Mouse (Mus musculus) kidney, embryonic 15.5 days (tissue): Measurements from ENCODE around the gene Gldn. TPM values are rescaled to one million over a fixed set of nuclear protein-coding genes. Genes with fewer than 3 reads are reported as not detected.
A peak's percentile ranks its signal among the peaks of the same experiment; 100 is the strongest.

ENCODE experiments used
- ATAC-seq: fragments of 200-750 bp; cut with Nextera tagmentation; replicated peaks from 2 replicates; pipeline ENCODE4 v1.8.0; 2017; ENCODE audit warnings: moderate TSS enrichment; ENCODE audit not compliant: low FRiP score
- H3K27ac ChIP-seq: fragments of 300-500 bp; sonication (generic); 2 replicates; pipeline ENCODE4 v1.5.1; 2015; ENCODE audit warnings: mild to moderate bottlenecking, inconsistent platforms
- H3K27me3 ChIP-seq: fragments of 300-500 bp; sonication (generic); 2 replicates; pipeline ENCODE4 v1.6.1; 2015; ENCODE audit warnings: inconsistent platforms
- H3K36me3 ChIP-seq: fragments of 300-500 bp; sonication (generic); 2 replicates; pipeline ENCODE4 v1.6.1; 2015; ENCODE audit warnings: inconsistent platforms
- H3K4me1 ChIP-seq: fragments of 300-500 bp; sonication (generic); 2 replicates; pipeline ENCODE4 v1.6.1; 2015; ENCODE audit warnings: inconsistent platforms
- H3K4me2 ChIP-seq: fragments of 300-500 bp; sonication (generic); 2 replicates; pipeline ENCODE4 v1.6.1; 2015; ENCODE audit warnings: moderate library complexity, mild to moderate bottlenecking, inconsistent platforms
- H3K4me3 ChIP-seq: fragments of 300-500 bp; sonication (generic); replicated peaks from 2 replicates; pipeline ENCODE4 v1.5.1; 2015; ENCODE audit warnings: mild to moderate bottlenecking, inconsistent platforms
- H3K9ac ChIP-seq: fragments of 300-500 bp; sonication (generic); 2 replicates; pipeline ENCODE4 v1.6.1; 2015; ENCODE audit warnings: mild to moderate bottlenecking, inconsistent platforms
- H3K9me3 ChIP-seq: fragments of 300-500 bp; sonication (generic); replicated peaks from 2 replicates; pipeline ENCODE4 v1.6.1; 2016; ENCODE audit warnings: inconsistent platforms
- WGBS: fragments of 180-500 bp; shearing (Covaris S2); methylation state at CpG from one replicate; pipeline ENCODE4 v1.1.7; 2015; ENCODE audit warnings: mixed read lengths; 5-methylcytosine and 5-hydroxymethylcytosine counted together
- polyA plus RNA-seq: library from polyadenylated mRNA; unstranded; fragments of >200 nt; fragmentation: Nextera tagmentation; extraction: Ambion mirVana; gene quantifications from 2 replicates; pipeline ENCODE4 v1.2.1, GENCODE M21; 2015

The Gldn gene
- polyA plus RNA-seq, 1 experiment from 2014 or later = 4.4 TPM

DNA sequence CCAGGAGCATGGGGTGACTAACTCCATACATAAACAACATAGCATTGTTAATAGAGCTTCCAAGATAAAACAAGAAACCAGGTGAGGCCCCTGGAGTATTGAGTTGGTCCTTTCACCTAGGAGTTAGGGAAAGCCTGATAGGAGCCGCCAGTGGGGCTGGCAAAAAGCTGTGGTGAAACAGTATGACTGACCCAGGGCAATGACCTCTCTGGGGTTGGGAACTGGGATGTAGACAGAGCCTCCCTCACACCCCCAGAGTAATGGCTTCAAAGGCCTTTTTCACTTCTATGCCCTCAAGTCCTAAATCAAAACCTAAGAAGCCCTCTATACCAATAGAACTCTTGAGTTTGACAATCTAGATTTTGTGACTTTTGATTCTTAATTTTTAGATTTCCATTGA, 21.9 kb downstream of the Gldn start:
- Histone ChIP-seq H3K4me2 (no peak overlapping the region), H3K27me3 (no peaks in the 10 kb centered on the region), H3K4me1 (0 out of 2 replicates have a peak, but pooled peaks cover 2% of the 10 kb centered on the region), H3K27ac (no peak overlapping the region), H3K36me3 (no peaks in the 10 kb centered on the region), H3K9ac (no peak overlapping the region), H3K9me3 (no peaks in the 10 kb centered on the region), H3K4me3 (no peak overlapping the region)
- ATAC-seq = no peak
- 26% methylated on average over 1 of the region's 1 CpGs for WGBS

DNA sequence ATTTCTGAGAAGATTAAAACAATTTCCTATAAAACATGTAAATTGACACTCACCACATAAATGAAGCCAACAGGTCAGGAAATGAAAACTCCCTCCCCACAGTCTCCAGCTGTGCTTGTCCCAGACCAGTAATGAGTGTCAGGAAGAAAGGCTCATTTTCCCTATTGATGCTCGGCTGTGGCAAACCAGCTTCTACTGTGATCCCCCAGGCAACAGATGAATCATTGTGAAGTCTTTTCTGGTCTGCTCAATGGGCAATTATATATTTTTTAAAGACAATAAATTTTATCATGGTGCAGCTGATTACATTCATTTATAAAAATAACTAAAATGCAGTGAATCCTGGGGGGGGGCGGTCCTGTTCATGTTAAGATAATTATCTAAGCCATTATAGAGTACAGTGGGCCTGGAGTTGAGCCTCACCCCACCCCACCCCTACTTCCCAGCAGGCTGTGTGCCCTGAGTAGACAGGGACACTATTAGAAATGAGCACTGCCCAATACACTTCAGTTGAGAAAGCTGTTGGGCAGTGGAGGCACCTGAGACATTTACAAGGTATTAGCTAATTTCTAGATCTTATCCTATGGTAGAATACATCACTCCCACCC, 22.6 kb downstream of the Gldn start:
- 44% methylated on average over 2 of the region's 2 CpGs for WGBS

DNA sequence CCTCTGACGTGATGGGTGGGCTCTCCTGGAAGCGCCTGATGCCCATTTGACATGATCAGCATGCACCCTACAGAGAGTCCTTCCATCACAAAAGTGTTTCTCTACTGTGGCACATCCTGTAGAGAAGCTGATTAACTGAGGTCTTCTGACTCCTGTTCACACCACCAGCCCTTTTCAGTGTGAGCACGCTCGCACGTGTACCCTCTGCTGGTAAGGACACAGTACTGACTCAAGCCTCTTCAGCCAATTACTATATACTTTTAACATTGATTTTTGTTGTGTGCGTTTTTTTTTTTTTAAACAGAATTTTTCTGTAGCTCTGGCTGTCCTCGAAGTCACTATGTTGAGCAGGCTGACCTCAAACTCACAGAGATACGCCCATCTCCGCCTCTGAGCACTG, 30.1 kb downstream of the Gldn start:
- Histone ChIP-seq H3K9ac (no peak overlapping the region), H3K27me3 (no peaks in the 10 kb centered on the region), H3K4me3 (no peak overlapping the region), H3K36me3 (no peaks in the 10 kb centered on the region), H3K9me3 (no peaks in the 10 kb centered on the region), H3K4me2 (no peak overlapping the region), H3K27ac (no peak overlapping the region), H3K4me1 (no peaks in the 10 kb centered on the region)
- ATAC-seq = no peak
- WGBS = 75% methylated on average over 9 of the region's 9 CpGs

More for the DNA sequence above, 22.6 kb downstream of the Gldn start:
- Histone ChIP-seq H3K9me3 (no peaks in the 10 kb centered on the region), H3K36me3 (no peaks in the 10 kb centered on the region), H3K27me3 (no peaks in the 10 kb centered on the region), H3K4me2 (no peak overlapping the region), H3K9ac (no peak overlapping the region), H3K27ac (no peak overlapping the region), H3K4me1 (0 out of 2 replicates have a peak, but pooled peaks cover 2% of the 10 kb centered on the region), H3K4me3 (no peak overlapping the region)
- 0 out of 2 replicates have a peak, but pooled peaks have one; percentile 33 for ATAC-seq

DNA sequence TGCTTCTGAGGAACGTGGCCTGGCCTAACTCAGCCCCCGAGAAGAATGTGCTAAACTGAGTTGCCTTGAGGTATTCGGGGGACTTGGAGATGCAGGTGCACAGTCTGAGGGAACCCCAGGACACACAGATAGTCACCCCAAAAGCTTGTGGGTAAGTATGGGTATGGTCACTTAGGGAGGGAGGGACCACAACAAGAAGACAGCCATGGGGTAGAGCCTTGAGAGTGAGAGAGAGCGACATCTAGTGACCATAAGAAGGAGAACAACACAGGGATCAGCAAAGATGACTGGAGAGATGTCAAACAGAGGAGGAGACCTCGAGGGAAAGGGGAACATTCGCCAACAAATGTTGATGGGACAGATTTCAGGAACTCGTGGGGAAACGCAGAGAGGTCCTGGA, 37.2 kb downstream of the Gldn start:
- Histone ChIP-seq H3K27me3 (no peaks in the 10 kb centered on the region), H3K9ac (no peak overlapping the region), H3K4me1 (no peaks in the 10 kb centered on the region), H3K4me2 (no peak overlapping the region), H3K36me3 (no peaks in the 10 kb centered on the region), H3K9me3 (no peaks in the 10 kb centered on the region), H3K27ac (no peak overlapping the region), H3K4me3 (no peak overlapping the region)
- ATAC-seq = no peak
- WGBS = 38% methylated on average over 8 of the region's 8 CpGs

DNA sequence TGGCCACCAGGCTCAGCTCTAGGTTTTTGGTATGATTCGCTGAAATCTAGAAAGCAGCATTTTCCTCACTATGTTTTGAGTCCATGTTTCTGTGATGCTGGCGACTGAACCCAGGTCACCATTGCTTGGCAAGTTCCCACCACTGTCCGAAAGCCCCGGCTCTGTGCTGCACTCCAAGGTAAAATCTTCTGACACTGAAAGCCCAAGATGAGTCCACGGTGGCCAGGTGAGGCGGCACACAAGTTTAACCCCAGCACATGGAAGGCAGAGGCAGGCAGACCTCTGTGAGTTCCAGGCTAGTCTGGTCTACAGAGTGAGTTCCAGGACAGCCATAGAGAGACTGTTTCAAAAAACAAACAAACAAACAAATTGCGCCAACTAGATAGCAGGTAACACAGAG, 42.9 kb downstream of the Gldn start:
- no peak for ATAC-seq
- Histone ChIP-seq H3K27me3 (no peaks in the 10 kb centered on the region), H3K4me3 (no peak overlapping the region), H3K9me3 (no peaks in the 10 kb centered on the region), H3K27ac (no peak overlapping the region), H3K36me3 (no peaks in the 10 kb centered on the region), H3K4me1 (no peaks in the 10 kb centered on the region), H3K9ac (no peak overlapping the region), H3K4me2 (no peak overlapping the region)
- 93% methylated on average over 7 of the region's 7 CpGs for WGBS

DNA sequence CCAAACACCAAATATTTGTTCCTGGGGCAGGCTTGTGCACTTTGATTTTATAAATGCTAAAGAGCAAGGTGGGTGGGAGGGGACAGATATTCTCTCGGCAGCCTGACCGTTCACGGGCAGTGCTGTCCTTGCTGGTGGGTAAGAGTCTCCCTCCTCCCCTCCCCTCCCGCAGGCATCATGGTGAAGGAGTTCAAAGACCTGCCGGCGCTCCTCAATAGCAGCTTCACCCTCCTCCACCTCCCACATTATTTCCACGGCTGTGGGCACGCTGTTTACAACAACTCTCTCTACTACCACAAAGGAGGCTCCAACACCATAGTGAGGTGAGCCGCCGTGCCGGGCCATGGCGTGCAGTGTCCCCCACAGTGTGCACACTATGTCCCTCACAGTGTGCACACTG, 49.3 kb downstream of the Gldn start:
- no peak for ATAC-seq
- H3K4me1 ChIP-seq = no peaks in the 10 kb centered on the region
- H3K4me2 ChIP-seq = no peak overlapping the region
- H3K9me3 ChIP-seq = no peaks in the 10 kb centered on the region
- no peaks in the 10 kb centered on the region for H3K36me3 ChIP-seq
- H3K27ac ChIP-seq = no peak overlapping the region
- no peak overlapping the region for H3K4me3 ChIP-seq
- WGBS = 69% methylated on average over 12 of the region's 12 CpGs
- H3K9ac ChIP-seq = no peak overlapping the region
- H3K27me3 ChIP-seq = no peaks in the 10 kb centered on the region

DNA sequence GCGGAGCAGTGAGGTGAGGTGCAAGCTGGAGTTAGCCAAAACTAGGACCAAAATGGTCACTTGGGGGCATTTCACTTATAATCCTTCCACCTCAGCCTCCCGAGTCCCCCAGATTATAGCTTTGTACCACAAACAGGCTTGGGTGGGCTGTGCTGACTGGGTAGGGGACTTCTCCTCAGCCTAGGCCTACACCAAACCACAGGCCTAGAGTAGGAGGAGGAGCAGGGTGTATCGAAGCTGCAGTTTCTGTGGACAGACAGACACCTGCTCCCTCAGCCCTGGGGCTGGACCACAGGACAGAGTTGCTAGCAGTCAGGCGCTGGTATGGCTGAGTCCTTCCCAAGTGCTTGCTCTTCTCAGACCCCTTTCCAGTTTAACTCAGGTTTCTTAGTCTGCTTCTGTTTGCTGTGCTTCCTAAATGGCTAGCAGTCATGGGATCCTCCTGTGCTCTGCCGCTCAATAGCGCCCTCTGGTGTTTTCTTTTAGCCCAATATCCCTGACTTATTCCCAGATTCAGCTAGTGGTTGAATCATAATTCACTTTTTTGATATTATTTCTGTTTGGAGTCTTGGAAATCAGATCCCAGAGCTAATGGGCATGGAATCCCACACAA, 50.4 kb downstream of the Gldn start:
- Histone ChIP-seq H3K4me3 (no peak overlapping the region), H3K27me3 (no peaks in the 10 kb centered on the region), H3K4me1 (no peaks in the 10 kb centered on the region), H3K4me2 (no peak overlapping the region), H3K9me3 (no peaks in the 10 kb centered on the region), H3K27ac (no peak overlapping the region), H3K9ac (no peak overlapping the region), H3K36me3 (no peaks in the 10 kb centered on the region)
- no peak for ATAC-seq
- 54% methylated on average over 6 of the region's 6 CpGs for WGBS

DNA sequence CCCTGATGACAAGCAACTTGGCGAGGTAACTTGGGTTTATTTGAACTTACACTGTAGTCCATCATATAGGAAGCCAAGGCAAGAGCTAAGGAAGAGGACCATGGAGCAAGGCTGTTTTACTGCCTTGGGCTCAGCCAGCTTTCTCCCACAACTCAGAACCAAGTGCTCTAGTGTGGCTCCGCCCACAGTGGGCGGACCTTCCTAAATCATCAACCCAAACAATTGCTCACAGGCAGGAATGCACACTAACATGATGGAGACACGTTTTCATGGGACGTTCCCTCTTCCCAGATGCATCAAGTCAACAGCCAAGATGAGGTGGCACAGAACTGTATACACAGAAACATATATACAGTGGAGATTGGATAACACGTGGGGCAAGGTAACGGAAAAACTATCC, 55.7 kb downstream of the Gldn start:
- Histone ChIP-seq H3K4me2 (no peak overlapping the region), H3K27me3 (no peaks in the 10 kb centered on the region), H3K9me3 (no peaks in the 10 kb centered on the region), H3K9ac (no peak overlapping the region), H3K4me3 (no peak overlapping the region), H3K4me1 (no peaks in the 10 kb centered on the region), H3K27ac (no peak overlapping the region), H3K36me3 (no peaks in the 10 kb centered on the region)
- no peak for ATAC-seq
- WGBS = 73% methylated on average over 7 of the region's 7 CpGs

DNA sequence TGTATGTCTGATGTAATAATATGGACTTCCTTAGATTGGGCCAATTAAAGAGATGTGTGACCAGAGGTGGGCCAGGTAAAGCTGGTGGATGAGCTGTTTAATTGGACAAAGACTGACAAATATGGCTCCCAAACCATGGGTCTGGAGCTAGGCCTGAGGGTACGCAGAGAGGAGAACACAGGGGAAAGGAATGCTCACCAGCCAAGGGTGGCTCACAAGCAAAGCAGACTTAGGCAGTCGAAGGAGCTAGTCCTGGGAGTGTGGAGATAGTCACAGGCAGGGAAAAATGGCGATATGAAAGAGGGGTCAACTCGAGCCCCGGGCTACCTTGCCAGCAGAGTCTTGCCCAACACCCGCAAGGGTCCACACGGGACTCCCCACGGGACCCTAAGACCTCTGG, 70.5 kb downstream of the Gldn start:
- H3K27me3 ChIP-seq = no peaks in the 10 kb centered on the region
- 96% methylated on average over 7 of the region's 8 CpGs for WGBS

More for the DNA sequence above, 70.5 kb downstream of the Gldn start:
- no peaks in the 10 kb centered on the region for H3K4me1 ChIP-seq
- no peak overlapping the region for H3K9ac ChIP-seq
- ATAC-seq = no peak
- no peak overlapping the region for H3K4me2 ChIP-seq
- no peak overlapping the region for H3K4me3 ChIP-seq
- no peak overlapping the region for H3K27ac ChIP-seq
- no peaks in the 10 kb centered on the region for H3K9me3 ChIP-seq
- no peaks in the 10 kb centered on the region for H3K36me3 ChIP-seq

Other genes starting within 250 kb of the Gldn start
- gene Tnfaip8l3, start 218.1 kb upstream of the Gldn start, polyA plus RNA-seq = 0.36 and 0.45 TPM in 2 replicates
- not detected in 2 replicates for gene Cyp19a1, start 18.4 kb upstream of the Gldn start, polyA plus RNA-seq
- gene Dmxl2, start 215.1 kb downstream of the Gldn start, polyA plus RNA-seq = 6.3 and 6.5 TPM in 2 replicates